Comparison of ENCODE assay signal across 14 mouse cellular contexts in genomic region chr19:6939106-6940002, GRCm38 (mm10). TPM values are rescaled to one million over a fixed set of nuclear protein-coding genes. Genes with fewer than 3 reads are reported as not detected.
DNase-seq lines count a peak whose midpoint lies in the region; ATAC-seq and TF ChIP-seq lines count a peak whose summit lies in the region.
"Had no signal": no experiment of that assay in that cellular context is flagged by ENCODE, and none has a peak within 500 bp of the region (broad histone marks: within the 10 kb centered on the region; RNA-seq: fewer than 3 reads in every experiment).

No protein-coding gene starts in this region.

- no peak overlapping the region for H3K4me2 ChIP-seq in heart, embryonic 13.5 days
- no peak overlapping the region for H3K4me2 ChIP-seq in heart, embryonic 11.5 days
- H3K4me2 ChIP-seq in forebrain, embryonic 13.5 days: peak overlapping the region; percentile 99
- peak overlapping the region; percentile 99 for H3K4me2 ChIP-seq in midbrain, embryonic 14.5 days (ENCODE audit: low read length)

- H3K27ac ChIP-seq in heart, embryonic 13.5 days (replicated peaks): no peak overlapping the region
- H3K27ac ChIP-seq in heart, embryonic 11.5 days (ENCODE audit: low read depth, low read length): no peak overlapping the region
- H3K27ac ChIP-seq in forebrain, embryonic 13.5 days: no peak overlapping the region
- no peak overlapping the region for H3K27ac ChIP-seq in midbrain, embryonic 14.5 days (replicated peaks; ENCODE audit: low read depth, low read length)
- H3K27ac ChIP-seq in kidney, adult 2 months (ENCODE audit: insufficient read depth, low read depth, low read length): no peak overlapping the region
- H3K27ac ChIP-seq: macrophage had no signal

- no peaks in the 10 kb centered on the region for H3K9me3 ChIP-seq in heart, embryonic 13.5 days
- no peaks in the 10 kb centered on the region for H3K9me3 ChIP-seq in heart, embryonic 11.5 days (replicated peaks; ENCODE audit: control insufficient read depth, low read length)
- H3K9me3 ChIP-seq in forebrain, embryonic 13.5 days (replicated peaks): no peaks in the 10 kb centered on the region
- no peaks in the 10 kb centered on the region for H3K9me3 ChIP-seq in midbrain, embryonic 14.5 days (ENCODE audit: control insufficient read depth, low read length)

- 0 out of 2 replicates have a peak, but pooled peaks cover 8% of the 10 kb centered on the region for H3K36me3 ChIP-seq in heart, embryonic 13.5 days
- H3K36me3 ChIP-seq in heart, embryonic 11.5 days (ENCODE audit: control insufficient read depth, insufficient read depth, low read length): no peaks in the 10 kb centered on the region
- H3K36me3 ChIP-seq in forebrain, embryonic 13.5 days (ENCODE audit: poor library complexity, severe bottlenecking): no peaks in the 10 kb centered on the region
- H3K36me3 ChIP-seq in midbrain, embryonic 14.5 days (ENCODE audit: control insufficient read depth, insufficient read depth, low read length): peaks cover 9% of the 10 kb centered on the region; the same call in 1 of the 2 replicates
- H3K36me3 ChIP-seq in kidney, adult 2 months (ENCODE audit: control insufficient read depth, insufficient read depth, low read length): no peaks in the 10 kb centered on the region

- peak; percentile 39 to 49 for DNase-seq in cerebellum, postnatal 10 days
- DNase-seq in midbrain, embryonic 14.5 days: no peak
- DNase-seq in c-Kit-positive CD71-positive TER-119-positive erythroid progenitor cells, embryonic 14.5 days (ENCODE audit: low spot score): no peak
- DNase-seq in urinary bladder, adult 18-20 months (ENCODE audit: low spot score in 2 of 2): no peak
- no peak for DNase-seq in kidney, adult 2 months
- DNase-seq: heart, postnatal 14 days; kidney, postnatal 4 days; left cerebral cortex, postnatal 4 days; right cerebral cortex, adult 18-20 months; thymus, adult 18-20 months had no signal

- TF ChIP-seq CTCF in kidney, adult 2 months (conservative IDR thresholded peaks at IDR 0.05; ENCODE audit: insufficient read depth, insufficient read length, low read depth, low read length): no peak

- H3K4me1 ChIP-seq in heart, embryonic 13.5 days: peaks cover 31% of the 10 kb centered on the region
- peaks cover 19% of the 10 kb centered on the region for H3K4me1 ChIP-seq in heart, embryonic 11.5 days (ENCODE audit: control insufficient read depth, insufficient read depth, low read length)
- peaks cover 43% of the 10 kb centered on the region for H3K4me1 ChIP-seq in forebrain, embryonic 13.5 days
- peaks cover 28% of the 10 kb centered on the region for H3K4me1 ChIP-seq in midbrain, embryonic 14.5 days (ENCODE audit: control insufficient read depth, insufficient read depth, low read length)
- H3K4me1 ChIP-seq in kidney, adult 2 months (ENCODE audit: control insufficient read depth, insufficient read depth, low read length): peaks cover 18% of the 10 kb centered on the region; the same call in 1 of the 2 replicates

- TF ChIP-seq POLR2A in kidney, adult 2 months (IDR thresholded peaks at IDR 0.05; ENCODE audit: low read depth, low read length): no peak

- WGBS in heart, embryonic 13.5 days: 86% methylated on average over 20 of the region's 20 CpGs
- WGBS in heart, embryonic 11.5 days (ENCODE audit: insufficient replicate concordance): 90% methylated on average over 20 of the region's 20 CpGs
- 87% methylated on average over 20 of the region's 20 CpGs for WGBS in forebrain, embryonic 13.5 days
- WGBS in midbrain, embryonic 14.5 days: 86% methylated on average over 20 of the region's 20 CpGs
- WGBS in kidney, adult 2 months: 89% methylated on average over 20 of the region's 20 CpGs

- peak overlapping the region; percentile 87; the same call in 1 of the 2 replicates for H3K9ac ChIP-seq in heart, embryonic 13.5 days
- H3K9ac ChIP-seq in heart, embryonic 11.5 days (ENCODE audit: low read depth, low read length): no peak overlapping the region
- H3K9ac ChIP-seq in forebrain, embryonic 13.5 days: peak overlapping the region; percentile 48
- peak overlapping the region; percentile 92 for H3K9ac ChIP-seq in midbrain, embryonic 14.5 days (replicated peaks; ENCODE audit: low read length)

- no peak for ATAC-seq in heart, embryonic 13.5 days (ENCODE audit: extremely low read depth, insufficient number of reproducible peaks, low FRiP score, low TSS enrichment)
- no peak for ATAC-seq in heart, embryonic 11.5 days (replicated peaks; ENCODE audit: insufficient number of reproducible peaks, low FRiP score, low TSS enrichment)
- ATAC-seq in forebrain, embryonic 13.5 days: no peak
- no peak for ATAC-seq in midbrain, embryonic 14.5 days (ENCODE audit: low FRiP score, low TSS enrichment)

- no peak overlapping the region for H3K4me3 ChIP-seq in heart, embryonic 13.5 days
- H3K4me3 ChIP-seq in heart, embryonic 11.5 days (ENCODE audit: low read depth, low read length): no peak overlapping the region
- 0 out of 2 replicates have a peak overlapping the region, but pooled peaks have one; percentile 4 for H3K4me3 ChIP-seq in forebrain, embryonic 13.5 days
- H3K4me3 ChIP-seq in midbrain, embryonic 14.5 days (replicated peaks; ENCODE audit: low read depth, low read length): peak overlapping the region; percentile 85; the same call in 1 of the 2 replicates
- no peak overlapping the region for H3K4me3 ChIP-seq in kidney, adult 2 months (ENCODE audit: insufficient read depth, low read depth, low read length)

- peaks cover 27% of the 10 kb centered on the region for H3K27me3 ChIP-seq in heart, embryonic 13.5 days (replicated peaks)
- H3K27me3 ChIP-seq in heart, embryonic 11.5 days (ENCODE audit: control insufficient read depth, insufficient read depth, low read length): peaks cover 19% of the 10 kb centered on the region
- peaks cover 25% of the 10 kb centered on the region for H3K27me3 ChIP-seq in forebrain, embryonic 13.5 days
- peaks cover 21% of the 10 kb centered on the region for H3K27me3 ChIP-seq in midbrain, embryonic 14.5 days (ENCODE audit: control insufficient read depth, insufficient read depth, low read length)
- H3K27me3 ChIP-seq in kidney, adult 2 months (replicated peaks; ENCODE audit: control insufficient read depth, insufficient read depth, low read length): no peaks in the 10 kb centered on the region

RNA-seq across cellular contexts. Expression of gene Bad, which starts 2.3 kb away (rescaled TPM):
- 56.9 and 59.8 TPM in 2 replicates for polyA plus RNA-seq in heart, embryonic 13.5 days (2015; fragmentation: Nextera tagmentation; extraction: Ambion mirVana)
- 54.9 and 55.7 TPM in 2 replicates for polyA plus RNA-seq in heart, embryonic 11.5 days (2014; fragmentation: Nextera tagmentation; extraction: Ambion mirVana)
- polyA plus RNA-seq in forebrain, embryonic 13.5 days (2015; fragmentation: Nextera tagmentation; extraction: Ambion mirVana): 72.4 and 79.3 TPM in 2 replicates
- 77.1 and 79.3 TPM in 2 replicates for polyA plus RNA-seq in midbrain, embryonic 14.5 days (2014; fragmentation: Nextera tagmentation; extraction: Ambion mirVana)
- polyA plus RNA-seq in kidney, adult 2 months (2012; rRNA removed): 75.4 and 83.1 TPM in 2 replicates

RNA-seq across cellular contexts. Expression of gene Gpr137, which starts 2.9 kb away (rescaled TPM):
- polyA plus RNA-seq in heart, embryonic 13.5 days (2015; fragmentation: Nextera tagmentation; extraction: Ambion mirVana): 18.6 and 19.6 TPM in 2 replicates
- 22.4 and 23.7 TPM in 2 replicates for polyA plus RNA-seq in heart, embryonic 11.5 days (2014; fragmentation: Nextera tagmentation; extraction: Ambion mirVana)
- polyA plus RNA-seq in forebrain, embryonic 13.5 days (2015; fragmentation: Nextera tagmentation; extraction: Ambion mirVana): 32.4 and 32.8 TPM in 2 replicates
- polyA plus RNA-seq in midbrain, embryonic 14.5 days (2014; fragmentation: Nextera tagmentation; extraction: Ambion mirVana): 56.0 and 60.4 TPM in 2 replicates
- polyA plus RNA-seq in kidney, adult 2 months (2012; rRNA removed): 78.4 and 91.7 TPM in 2 replicates

RNA-seq across cellular contexts. Expression of gene Kcnk4, which starts 5.0 kb away (rescaled TPM):
- 0.18 and 0.44 TPM in 2 replicates for polyA plus RNA-seq in heart, embryonic 13.5 days (2015; fragmentation: Nextera tagmentation; extraction: Ambion mirVana)
- 0.17 and 0.46 TPM in 2 replicates for polyA plus RNA-seq in heart, embryonic 11.5 days (2014; fragmentation: Nextera tagmentation; extraction: Ambion mirVana)
- 0.25 TPM in 1 of 2 replicates, not detected in the other for polyA plus RNA-seq in forebrain, embryonic 13.5 days (2015; fragmentation: Nextera tagmentation; extraction: Ambion mirVana)
- 1.9 and 3.4 TPM in 2 replicates for polyA plus RNA-seq in midbrain, embryonic 14.5 days (2014; fragmentation: Nextera tagmentation; extraction: Ambion mirVana)
- polyA plus RNA-seq in kidney, adult 2 months (2012; rRNA removed): 0.07 and 0.08 TPM in 2 replicates
- polyA plus RNA-seq: macrophage had no signal

RNA-seq across cellular contexts. Expression of gene Catsperz, which starts 14.2 kb away (rescaled TPM):
- 1.7 and 3.6 TPM in 2 replicates for polyA plus RNA-seq in heart, embryonic 13.5 days (2015; fragmentation: Nextera tagmentation; extraction: Ambion mirVana)
- 1.9 and 3.9 TPM in 2 replicates for polyA plus RNA-seq in heart, embryonic 11.5 days (2014; fragmentation: Nextera tagmentation; extraction: Ambion mirVana)
- 0.74 TPM in 1 of 2 replicates, not detected in the other for polyA plus RNA-seq in forebrain, embryonic 13.5 days (2015; fragmentation: Nextera tagmentation; extraction: Ambion mirVana)
- 0.53 and 0.78 TPM in 2 replicates for polyA plus RNA-seq in midbrain, embryonic 14.5 days (2014; fragmentation: Nextera tagmentation; extraction: Ambion mirVana)
- 0.44 and 0.99 TPM in 2 replicates for polyA plus RNA-seq in kidney, adult 2 months (2012; rRNA removed)
- polyA plus RNA-seq: macrophage had no signal

RNA-seq across cellular contexts. Expression of gene Esrra, which starts 17.7 kb away (rescaled TPM):
- polyA plus RNA-seq in heart, embryonic 13.5 days (2015; fragmentation: Nextera tagmentation; extraction: Ambion mirVana): 30.4 and 33.0 TPM in 2 replicates
- 9.0 and 10.5 TPM in 2 replicates for polyA plus RNA-seq in heart, embryonic 11.5 days (2014; fragmentation: Nextera tagmentation; extraction: Ambion mirVana)
- 15.3 and 15.7 TPM in 2 replicates for polyA plus RNA-seq in forebrain, embryonic 13.5 days (2015; fragmentation: Nextera tagmentation; extraction: Ambion mirVana)
- 6.9 and 13.6 TPM in 2 replicates for polyA plus RNA-seq in midbrain, embryonic 14.5 days (2014; fragmentation: Nextera tagmentation; extraction: Ambion mirVana)
- 134 and 155 TPM in 2 replicates for polyA plus RNA-seq in kidney, adult 2 months (2012; rRNA removed)

Comparison
In these comparisons a context has a peak if more than half of its experiments do, and no peak if none do; other contexts are left out.
1. H3K4me2 ChIP-seq: peak in forebrain, embryonic 13.5 days (single experiment) and midbrain, embryonic 14.5 days (single experiment); none in heart, embryonic 13.5 days (single experiment) and heart, embryonic 11.5 days (single experiment).
2. H3K4me3 ChIP-seq: peak in forebrain, embryonic 13.5 days (single experiment) and midbrain, embryonic 14.5 days (single experiment); none in heart, embryonic 13.5 days (single experiment), heart, embryonic 11.5 days (single experiment) and kidney, adult 2 months (single experiment).
3. DNase-seq: peak in cerebellum, postnatal 10 days (2 of 2); none in midbrain, embryonic 14.5 days (single experiment), c-Kit-positive CD71-positive TER-119-positive erythroid progenitor cells, embryonic 14.5 days (single experiment), urinary bladder, adult 18-20 months (0 of 2) and kidney, adult 2 months (single experiment).